Mouse (Mus musculus) hindbrain, embryonic 14.5 days (tissue): Measurements from ENCODE around the gene Nrbp1. TPM values are rescaled to one million over a fixed set of nuclear protein-coding genes. Genes with fewer than 3 reads are reported as not detected.
A peak's percentile ranks its signal among the peaks of the same experiment; 100 is the strongest.

Experiments used
- ATAC-seq: fragments of 200-750 bp; cut with Nextera tagmentation; 2 replicates; pipeline ENCODE4 v1.8.0; 2017; ENCODE audit warnings: moderate number of reproducible peaks, mild to moderate bottlenecking, moderate TSS enrichment, moderate library complexity; ENCODE audit not compliant: low FRiP score
- DNase-seq: peaks from one replicate; pipeline ENCODE4 v3.0.0-alpha.2; 2015; ENCODE audit warnings: low spot score
- H3K27ac ChIP-seq: fragments of 300-500 bp; sonication (generic); 2 replicates; pipeline ENCODE4 v1.5.1; 2014; ENCODE audit warnings: mild to moderate bottlenecking, moderate library complexity
- H3K27me3 ChIP-seq: fragments of 300-500 bp; sonication (generic); 2 replicates; pipeline ENCODE4 v1.6.1; 2014; ENCODE audit warnings: mild to moderate bottlenecking, low read length, mixed read lengths; ENCODE audit not compliant: control insufficient read depth, insufficient read depth
- H3K36me3 ChIP-seq: fragments of 300-500 bp; sonication (generic); replicated peaks from 2 replicates; pipeline ENCODE4 v1.6.1; 2014; ENCODE audit not compliant: control insufficient read depth, insufficient read depth
- H3K4me1 ChIP-seq: fragments of 300-500 bp; sonication (generic); replicated peaks from 2 replicates; pipeline ENCODE4 v1.6.1; 2014; ENCODE audit warnings: antibody characterized with exemption, low read length, mixed read lengths; ENCODE audit not compliant: control insufficient read depth, insufficient read depth
- H3K4me2 ChIP-seq: fragments of 300-500 bp; sonication (generic); replicated peaks from 2 replicates; pipeline ENCODE4 v1.6.1; 2014; ENCODE audit warnings: mild to moderate bottlenecking, moderate library complexity
- H3K4me3 ChIP-seq: fragments of 300-500 bp; sonication (generic); replicated peaks from 2 replicates; pipeline ENCODE4 v1.5.1; 2014; ENCODE audit warnings: mild to moderate bottlenecking, low read length
- H3K9ac ChIP-seq: fragments of 300-500 bp; sonication (generic); 2 replicates; pipeline ENCODE4 v1.6.1; 2014
- H3K9me3 ChIP-seq: fragments of 300-500 bp; sonication (generic); 2 replicates; pipeline ENCODE4 v1.6.1; 2016; ENCODE audit warnings: low read length; ENCODE audit not compliant: control insufficient read depth
- WGBS: fragments of 180-500 bp; shearing (Covaris S2); extraction: QIAGEN DNeasy Blood & Tissue Kit; methylation state at CpG from one replicate; pipeline ENCODE4 v1.1.7; 2014; 5-methylcytosine and 5-hydroxymethylcytosine counted together
- polyA plus RNA-seq: library from polyadenylated mRNA; unstranded; fragments of >200 nt; fragmentation: Nextera tagmentation; extraction: Ambion mirVana; gene quantifications from 2 replicates; pipeline ENCODE4 v1.2.1, GENCODE M21; 2014

Gene Nrbp1
- polyA plus RNA-seq, 1 experiment from 2014 or later: 149 TPM

- ATAC-seq (no peak), DNase-seq (no peak)
- Histone ChIP-seq H3K27me3 (no peaks in the 10 kb centered on the region), H3K9ac (no peak overlapping the region), H3K4me2 (no peak overlapping the region), H3K4me1 (peaks cover 24% of the 10 kb centered on the region), H3K4me3 (no peak overlapping the region), H3K27ac (no peak overlapping the region), H3K9me3 (peaks cover 6% of the 10 kb centered on the region; the same call in 1 of the 2 replicates), H3K36me3 (peaks cover 64% of the 10 kb centered on the region)
- 96% methylated on average over 12 of the region's 12 CpGs for WGBS
These were observed 43.6 kb upstream of the Nrbp1 start for GRCm38 (mm10) chr5:31197072-31197471.

DNA sequence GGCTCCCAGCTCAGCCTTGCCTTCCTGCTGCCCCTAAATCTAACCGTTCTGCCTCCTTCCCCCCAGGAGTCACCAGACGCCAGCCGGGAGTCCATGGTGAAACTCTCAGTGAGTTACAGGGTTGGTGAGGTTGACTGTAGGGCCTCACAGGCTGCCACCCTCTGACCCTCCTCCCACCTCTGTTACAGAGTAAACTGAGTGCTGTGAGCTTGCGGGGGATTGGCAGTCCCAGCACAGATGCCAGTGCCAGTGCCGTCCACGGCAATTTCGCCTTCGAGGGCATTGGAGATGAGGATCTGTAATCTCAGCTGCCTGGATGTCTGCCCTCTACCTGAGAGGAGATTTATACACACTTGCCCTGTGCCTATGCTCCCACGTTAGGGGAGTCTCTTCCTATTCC lies 42.5 kb upstream of the Nrbp1 start:
- Histone ChIP-seq H3K36me3 (peaks cover 66% of the 10 kb centered on the region), H3K9me3 (peaks cover 6% of the 10 kb centered on the region; the same call in 1 of the 2 replicates), H3K9ac (no peak overlapping the region), H3K27me3 (no peaks in the 10 kb centered on the region), H3K4me2 (no peak overlapping the region), H3K4me1 (peaks cover 26% of the 10 kb centered on the region), H3K27ac (no peak overlapping the region), H3K4me3 (no peak overlapping the region)
- DNase-seq (no peak), ATAC-seq (no peak)
- 92% methylated on average over 9 of the region's 9 CpGs for WGBS

GRCm38 (mm10) chr5:31198616-31199320 lies 41.9 kb upstream of the Nrbp1 start:
- H3K9ac ChIP-seq: no peak overlapping the region
- H3K4me3 ChIP-seq: no peak overlapping the region
- H3K4me2 ChIP-seq: no peak overlapping the region
- ATAC-seq: no peak
- peaks cover 6% of the 10 kb centered on the region; the same call in 1 of the 2 replicates for H3K9me3 ChIP-seq
- H3K27ac ChIP-seq: no peak overlapping the region
- DNase-seq: no peak
- WGBS: 86% methylated on average over 5 of the region's 5 CpGs
- no peaks in the 10 kb centered on the region for H3K27me3 ChIP-seq
- H3K36me3 ChIP-seq: peaks cover 72% of the 10 kb centered on the region
- H3K4me1 ChIP-seq: peaks cover 25% of the 10 kb centered on the region

DNA sequence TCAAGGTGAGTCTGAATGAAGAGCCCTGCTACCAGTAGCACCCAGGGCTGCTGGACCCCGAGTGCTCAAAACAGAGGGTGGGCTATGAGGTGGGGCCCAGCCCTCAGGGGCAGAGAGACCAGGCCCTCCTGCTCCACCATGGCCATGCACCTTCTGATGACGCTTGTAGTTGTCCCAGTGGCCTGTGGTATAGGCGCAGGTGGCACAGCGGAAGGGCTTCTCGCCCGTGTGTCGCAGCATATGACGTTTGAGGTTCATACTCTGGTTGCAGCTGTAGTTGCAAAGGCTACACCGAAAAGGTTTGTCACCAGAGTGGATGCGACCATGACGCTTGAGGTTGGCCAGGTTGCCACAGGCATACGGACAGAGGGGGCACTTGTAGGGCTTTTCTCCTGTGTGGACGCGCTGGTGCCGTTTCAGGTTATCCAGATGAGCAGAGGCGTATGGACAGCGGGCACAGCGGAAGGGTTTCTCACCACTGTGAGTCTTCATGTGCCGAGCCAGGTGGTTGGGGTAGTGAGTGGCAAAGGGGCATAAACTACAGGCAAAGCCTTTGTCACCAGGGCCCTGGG lies 41.3 kb upstream of the Nrbp1 start:
- Histone ChIP-seq H3K9me3 (peaks cover 6% of the 10 kb centered on the region; the same call in 1 of the 2 replicates), H3K36me3 (peaks cover 78% of the 10 kb centered on the region), H3K27me3 (no peaks in the 10 kb centered on the region), H3K4me1 (peaks cover 19% of the 10 kb centered on the region), H3K27ac (no peak overlapping the region), H3K9ac (no peak overlapping the region), H3K4me2 (no peak overlapping the region), H3K4me3 (no peak overlapping the region)
- no peak for DNase-seq
- 94% methylated on average over 19 of the region's 19 CpGs for WGBS
- no peak for ATAC-seq

DNA sequence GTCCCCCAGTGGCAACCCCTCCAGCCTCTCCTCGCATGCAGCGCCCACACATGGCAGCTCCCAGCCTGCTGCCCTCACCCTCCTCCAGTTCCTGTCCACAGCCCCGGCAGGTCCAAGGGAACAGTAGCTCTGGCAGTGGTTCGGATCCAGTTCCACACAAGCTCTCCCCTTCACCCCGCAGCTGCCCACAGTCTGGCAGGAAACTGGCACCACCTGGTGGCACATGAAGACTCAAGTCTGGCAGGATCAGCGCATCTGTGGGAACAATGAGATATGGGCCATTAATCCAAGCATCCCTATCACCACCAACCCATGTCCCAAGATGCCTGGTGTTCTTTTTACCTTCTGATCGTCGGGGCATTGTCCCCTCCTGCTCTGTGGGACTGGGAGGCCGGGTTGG lies 40.8 kb upstream of the Nrbp1 start:
- Histone ChIP-seq H3K4me3 (peak overlapping the region; percentile 14), H3K4me1 (peaks cover 17% of the 10 kb centered on the region; the same call in 1 of the 2 replicates), H3K9ac (no peak overlapping the region), H3K27me3 (no peaks in the 10 kb centered on the region), H3K4me2 (peak overlapping the region; percentile 94; the same call in 1 of the 2 replicates), H3K27ac (no peak overlapping the region), H3K9me3 (peaks cover 6% of the 10 kb centered on the region; the same call in 1 of the 2 replicates), H3K36me3 (peaks cover 78% of the 10 kb centered on the region)
- DNase-seq (no peak), ATAC-seq (no peak)
- 86% methylated on average over 9 of the region's 9 CpGs for WGBS

- Histone ChIP-seq H3K36me3 (peaks cover 78% of the 10 kb centered on the region), H3K27me3 (no peaks in the 10 kb centered on the region), H3K4me3 (peak overlapping the region; percentile 14), H3K4me1 (peaks cover 17% of the 10 kb centered on the region; the same call in 1 of the 2 replicates), H3K9ac (no peak overlapping the region), H3K9me3 (peaks cover 6% of the 10 kb centered on the region; the same call in 1 of the 2 replicates), H3K4me2 (peak overlapping the region; percentile 94), H3K27ac (no peak overlapping the region)
- WGBS: 91% methylated on average over 27 of the region's 27 CpGs
- ATAC-seq (no peak), DNase-seq (no peak)
These were observed 40.3 kb upstream of the Nrbp1 start for GRCm38 (mm10) chr5:31200327-31200768.

DNA sequence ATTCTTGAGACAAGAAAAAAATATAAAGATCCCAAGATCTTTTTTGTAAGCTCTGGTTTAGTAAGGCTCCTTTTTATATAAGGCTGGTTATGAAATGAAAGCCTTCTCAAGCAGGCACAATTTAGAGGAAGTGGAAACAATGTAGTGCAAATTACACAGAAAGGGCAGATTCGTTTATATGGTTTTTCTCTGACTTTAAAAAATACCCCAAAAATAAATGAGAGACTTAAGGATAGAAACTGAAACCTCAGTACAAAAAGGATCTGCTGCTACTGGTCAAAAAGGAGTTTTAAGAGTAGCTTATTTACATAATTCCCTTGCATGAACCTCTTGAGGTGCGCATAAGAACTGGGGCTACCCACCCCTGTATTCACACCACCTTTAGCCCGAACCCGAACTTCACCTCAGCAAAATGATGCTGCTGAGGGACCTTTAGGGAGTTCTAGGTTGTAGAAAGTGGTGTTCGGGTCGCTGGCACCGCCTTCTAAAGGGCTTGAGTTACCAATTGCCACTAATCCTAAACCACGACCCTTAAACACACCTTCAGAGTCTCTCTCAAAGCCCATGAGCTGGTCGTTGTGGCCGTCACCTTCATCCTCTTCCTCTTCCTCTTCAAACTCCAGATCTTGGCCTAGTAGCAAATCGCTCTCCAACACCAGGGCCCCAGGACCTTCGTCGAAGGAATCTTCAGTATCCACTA lies 39.5 kb upstream of the Nrbp1 start:
- peak overlapping the region; percentile 69 for H3K4me3 ChIP-seq
- H3K4me2 ChIP-seq: peak overlapping the region; percentile 94
- H3K27me3 ChIP-seq: no peaks in the 10 kb centered on the region
- H3K27ac ChIP-seq: peak overlapping the region; percentile 79; the same call in 1 of the 2 replicates
- H3K4me1 ChIP-seq: peaks cover 17% of the 10 kb centered on the region; the same call in 1 of the 2 replicates
- ATAC-seq (no peak), DNase-seq (no peak)
- peaks cover 78% of the 10 kb centered on the region for H3K36me3 ChIP-seq
- peaks cover 6% of the 10 kb centered on the region; the same call in 1 of the 2 replicates for H3K9me3 ChIP-seq
- H3K9ac ChIP-seq: peak overlapping the region; percentile 81
- 23% methylated on average over 13 of the region's 13 CpGs for WGBS

GRCm38 (mm10) chr5:31201742-31202590 lies 38.7 kb upstream of the Nrbp1 start, which contains the start of gene Zfp513:
Gene Zfp513, minus strand, starts transcription at chr5:31202303.
- Histone ChIP-seq H3K27ac (peak within 1 kb of the TSS; percentile 80), H3K4me1 (peaks cover 17% of the 10 kb centered on the region; the same call in 1 of the 2 replicates), H3K27me3 (no peaks in the 10 kb centered on the region), H3K4me2 (peak within 1 kb of the TSS; percentile 94), H3K4me3 (peak within 1 kb of the TSS; percentile 69), H3K9ac (peak within 1 kb of the TSS; percentile 81), H3K9me3 (peaks cover 6% of the 10 kb centered on the region; the same call in 1 of the 2 replicates), H3K36me3 (peaks cover 77% of the 10 kb centered on the region)
- under 1% methylated on average over 52 of the region's 53 CpGs for WGBS
- DNase-seq (peak; percentile 98), ATAC-seq (peak; percentile 97)
